Mouse (Mus musculus): ENCODE data around the gene Mroh9. TPM values are rescaled to one million over a fixed set of nuclear protein-coding genes. Genes with fewer than 3 reads are reported as not detected.

Gene Mroh9
- polyA plus RNA-seq (2021; fragmentation: Nextera tagmentation), result not detected in 2 replicates
- long read RNA-seq, experiment 1, result 0 reads
- long read RNA-seq, experiment 2, result 0 reads

GRCm38 (mm10) chr1:163085570-163085969 is at the start of gene Mroh9:
Mroh9 (minus strand) TSS chr1:163085670.

GRCm38 (mm10) chr1:162984428-162984827 is 101.0 kb downstream of the Mroh9 start, which contains the start of gene Fmo3:
Fmo3 (minus strand) TSS chr1:162984528.

Other genes starting within 250 kb of the Mroh9 start
- gene Fmo1, start 219.1 kb downstream of the Mroh9 start, polyA plus RNA-seq (2021; fragmentation: Nextera tagmentation), result 6.4 and 8.6 TPM in 2 replicates
- gene Fmo2, start 186.9 kb downstream of the Mroh9 start, polyA plus RNA-seq (2021; fragmentation: Nextera tagmentation), result 0.88 and 2.0 TPM in 2 replicates
- gene Fmo6, start 148.2 kb downstream of the Mroh9 start, polyA plus RNA-seq (2021; fragmentation: Nextera tagmentation), result not detected in 2 replicates
- not detected in 2 replicates for gene Fmo3, start 101.1 kb downstream of the Mroh9 start, polyA plus RNA-seq (2021; fragmentation: Nextera tagmentation)
- 1.8 and 2.1 TPM in 2 replicates for gene Prrx1, start 228.0 kb upstream of the Mroh9 start, polyA plus RNA-seq (2021; fragmentation: Nextera tagmentation)